Mouse (Mus musculus) adrenal gland, adult 8-10 months (tissue): ENCODE measurements around the gene Psma6. TPM values are rescaled to one million over a fixed set of nuclear protein-coding genes. Genes with fewer than 3 reads are reported as not detected.
"Not testable (repeated sequence)": the region's sequence is repeated elsewhere in the genome, so short reads cannot be mapped to it uniquely, and the experiment has no call there.

Source experiments
- DNase-seq: peaks from one replicate; pipeline ENCODE4 v3.0.0; 2022
- total RNA-seq, 4 experiments: library from RNA; stranded (reverse); gene quantifications; 2 replicates each; pipeline ENCODE4 v1.2.4; 2022

Psma6 gene
- total RNA-seq, 4 experiments from 2014 or later = 196 to 232 (median 214) TPM

- DNase-seq = no peak
These were observed 8.9 kb downstream of the Psma6 start for GRCm38 (mm10) chr12:55392733-55393577.

GRCm38 (mm10) chr12:55395601-55396000, 11.6 kb downstream of the Psma6 start:
- DNase-seq = not testable (repeated sequence)

GRCm38 (mm10) chr12:55396536-55396935, 12.5 kb downstream of the Psma6 start:
- no peak for DNase-seq

GRCm38 (mm10) chr12:55397544-55398239, 13.7 kb downstream of the Psma6 start:
- DNase-seq = no peak

GRCm38 (mm10) chr12:55398240-55399127, 14.5 kb downstream of the Psma6 start:
- DNase-seq = peak; percentile 90

GRCm38 (mm10) chr12:55399128-55399677, 15.2 kb downstream of the Psma6 start:
- DNase-seq = no peak

GRCm38 (mm10) chr12:55407888-55408287, 23.9 kb downstream of the Psma6 start:
- DNase-seq = no peak

- no peak for DNase-seq
These were observed 31.2 kb downstream of the Psma6 start for GRCm38 (mm10) chr12:55415255-55415654.

GRCm38 (mm10) chr12:55415762-55416161, 31.7 kb downstream of the Psma6 start:
- no peak for DNase-seq

GRCm38 (mm10) chr12:55420220-55420619, 36.2 kb downstream of the Psma6 start:
- no peak for DNase-seq

- no peak for DNase-seq
These were observed 38.0 kb downstream of the Psma6 start for GRCm38 (mm10) chr12:55422057-55422456.

- DNase-seq = no peak
These were observed 42.3 kb downstream of the Psma6 start for GRCm38 (mm10) chr12:55426300-55426699.

GRCm38 (mm10) chr12:55429201-55429600, 45.2 kb downstream of the Psma6 start:
- DNase-seq = no peak

GRCm38 (mm10) chr12:55429956-55430355, 45.9 kb downstream of the Psma6 start:
- DNase-seq = no peak

- no peak for DNase-seq
These were observed 48.4 kb downstream of the Psma6 start for GRCm38 (mm10) chr12:55432284-55432919.

- DNase-seq = no peak
These were observed 48.9 kb downstream of the Psma6 start for GRCm38 (mm10) chr12:55432920-55433284.

- no peak for DNase-seq
These were observed 49.9 kb downstream of the Psma6 start for GRCm38 (mm10) chr12:55433802-55434435.

GRCm38 (mm10) chr12:55435080-55435479, 51.1 kb downstream of the Psma6 start:
- no peak for DNase-seq

GRCm38 (mm10) chr12:55437122-55437826, 53.3 kb downstream of the Psma6 start:
- no peak for DNase-seq

- DNase-seq = no peak
These were observed 54.0 kb downstream of the Psma6 start for GRCm38 (mm10) chr12:55438058-55438457.
